Mouse (Mus musculus) forebrain, postnatal 0 days (tissue): ENCODE results near the gene Olfr1441. TPM values are rescaled to one million over a fixed set of nuclear protein-coding genes. Genes with fewer than 3 reads are reported as not detected.

ENCODE experiments used
- ATAC-seq: fragments of 200-750 bp; cut with Nextera tagmentation; 2 replicates; pipeline ENCODE4 v1.8.0; 2017; ENCODE audit warnings: mild to moderate bottlenecking, moderate library complexity
- DNase-seq: peaks from one replicate; pipeline ENCODE4 v3.0.0-alpha.2; 2015
- H3K27ac ChIP-seq: fragments of 300-500 bp; sonication (generic); 2 replicates; pipeline ENCODE4 v1.5.1; 2014; ENCODE audit warnings: low read depth, mild to moderate bottlenecking, antibody characterized with exemption, low read length, moderate library complexity, mixed read lengths
- H3K27me3 ChIP-seq: fragments of 300-500 bp; sonication (generic); 2 replicates; pipeline ENCODE4 v1.6.1; 2014; ENCODE audit warnings: mild to moderate bottlenecking, low read length, mixed read lengths; ENCODE audit not compliant: insufficient read depth
- H3K36me3 ChIP-seq: fragments of 300-500 bp; sonication (generic); 2 replicates; pipeline ENCODE4 v1.6.1; 2014; ENCODE audit warnings: mild to moderate bottlenecking, moderate library complexity; ENCODE audit not compliant: insufficient read depth
- H3K4me1 ChIP-seq: fragments of 300-500 bp; sonication (generic); 2 replicates; pipeline ENCODE4 v1.6.1; 2014; ENCODE audit warnings: antibody characterized with exemption; ENCODE audit not compliant: insufficient read depth
- H3K4me2 ChIP-seq: fragments of 300-500 bp; sonication (generic); 2 replicates; pipeline ENCODE4 v1.6.1; 2014; ENCODE audit warnings: low read depth, mild to moderate bottlenecking, moderate library complexity
- H3K4me3 ChIP-seq: fragments of 300-500 bp; sonication (generic); 2 replicates; pipeline ENCODE4 v1.5.1; 2014; ENCODE audit warnings: low read depth, low read length, mixed read lengths
- H3K9ac ChIP-seq: fragments of 300-500 bp; sonication (generic); 2 replicates; pipeline ENCODE4 v1.6.1; 2014; ENCODE audit warnings: mild to moderate bottlenecking
- H3K9me3 ChIP-seq: fragments of 300-500 bp; sonication (generic); 2 replicates; pipeline ENCODE4 v1.6.1; 2016; ENCODE audit warnings: low read length
- CTCF ChIP-seq: sonication (generic); IDR thresholded peaks from 2 replicates; pipeline ENCODE4 v1.5.1; 2016; ENCODE audit warnings: antibody characterized with exemption, control low read depth, low read depth
- WGBS: fragments of 180-500 bp; shearing (Covaris S2); extraction: QIAGEN DNeasy Blood & Tissue Kit; methylation state at CpG from one replicate; pipeline ENCODE4 v1.1.7; 2014; 5-methylcytosine and 5-hydroxymethylcytosine counted together
- polyA plus RNA-seq: library from polyadenylated mRNA; unstranded; fragments of >200 nt; fragmentation: Nextera tagmentation; extraction: Ambion mirVana; gene quantifications from 2 replicates; pipeline ENCODE4 v1.2.1, GENCODE M21; 2015
- total RNA-seq: library from RNA; depleted of rRNA; stranded (reverse); fragments of >200 nt; gene quantifications from 2 replicates; pipeline ENCODE4 v1.2.3, GENCODE M21; 2014

The Olfr1441 gene
- total and polyA plus RNA-seq, 2 experiments from 2014 or later = not detected

DNA sequence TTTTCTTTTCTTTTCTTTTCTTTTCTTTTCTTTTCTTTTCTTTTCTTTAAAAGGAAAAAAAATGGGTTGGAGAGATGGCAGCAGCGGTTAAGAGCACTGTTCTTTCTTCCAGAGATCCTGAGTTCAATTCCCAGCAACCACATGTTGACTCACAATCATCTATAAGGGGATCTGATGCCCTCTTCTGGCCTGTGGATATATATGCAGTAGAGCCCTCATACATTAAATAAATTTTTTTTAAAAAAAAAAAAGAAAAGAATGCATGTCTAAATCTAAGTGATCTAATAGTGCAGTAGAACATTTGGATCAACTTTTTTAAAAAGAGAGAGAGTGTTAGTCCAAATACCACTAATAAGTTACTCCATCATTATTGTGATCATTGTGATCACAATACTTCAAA is 4.4 kb downstream of the Olfr1441 start:
- ATAC-seq (no peak), DNase-seq (no peak)
- H3K27me3 ChIP-seq = no peaks in the 10 kb centered on the region
- WGBS = 82% methylated on average over 1 of the region's 1 CpGs
- no peaks in the 10 kb centered on the region for H3K4me1 ChIP-seq
- no peak overlapping the region for H3K4me3 ChIP-seq
- no peak overlapping the region for H3K4me2 ChIP-seq
- no peak for TF ChIP-seq CTCF
- no peaks in the 10 kb centered on the region for H3K36me3 ChIP-seq
- H3K9me3 ChIP-seq = no peaks in the 10 kb centered on the region
- H3K27ac ChIP-seq = no peak overlapping the region
- H3K9ac ChIP-seq = no peak overlapping the region

DNA sequence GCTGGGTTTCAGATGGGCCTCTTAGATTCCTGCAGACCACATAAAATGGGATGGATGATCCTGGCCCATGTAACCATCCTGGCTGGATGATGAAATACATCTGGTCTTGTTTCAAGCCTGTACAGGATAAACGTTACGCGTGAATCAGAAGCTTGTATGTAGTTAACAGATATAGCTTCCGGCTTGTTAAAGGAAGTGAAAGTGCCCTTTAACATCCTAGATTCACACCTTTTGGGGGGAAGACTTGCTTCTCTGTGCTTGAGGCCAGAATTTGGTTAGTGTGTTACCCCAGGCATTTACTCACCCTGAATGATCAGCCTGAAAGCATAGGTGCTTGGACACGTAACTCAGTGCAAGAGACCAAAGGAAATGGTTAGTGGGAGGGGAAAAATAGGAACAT is 9.9 kb downstream of the Olfr1441 start:
- no peaks in the 10 kb centered on the region for H3K36me3 ChIP-seq
- H3K9me3 ChIP-seq = no peaks in the 10 kb centered on the region
- TF ChIP-seq CTCF = no peak
- no peak overlapping the region for H3K4me2 ChIP-seq
- DNase-seq = no peak
- no peaks in the 10 kb centered on the region for H3K27me3 ChIP-seq
- H3K4me1 ChIP-seq = no peaks in the 10 kb centered on the region
- H3K27ac ChIP-seq = no peak overlapping the region
- no peak for ATAC-seq
- H3K9ac ChIP-seq = no peak overlapping the region
- no peak overlapping the region for H3K4me3 ChIP-seq
- 89% methylated on average over 5 of the region's 5 CpGs for WGBS

DNA sequence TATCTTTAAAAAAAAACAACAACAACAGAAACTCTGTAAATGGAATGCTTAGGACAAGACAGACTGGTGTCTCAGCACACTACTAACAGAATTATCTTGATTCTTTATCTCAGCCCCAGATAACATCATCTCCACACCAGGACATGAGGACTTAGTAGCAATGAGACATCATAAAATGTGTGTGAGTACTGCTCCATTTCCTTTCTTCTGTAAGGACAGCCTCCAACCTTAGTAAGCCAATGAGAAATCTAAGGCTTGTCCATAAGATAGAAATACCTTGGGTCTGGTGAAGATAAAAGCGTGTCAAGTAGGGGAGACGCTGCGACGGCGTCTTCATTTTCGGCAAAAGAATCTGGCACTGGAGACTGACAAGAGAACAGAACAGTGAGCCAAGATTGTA is 10.4 kb downstream of the Olfr1441 start, which contains the start of gene Pfpl:
Gene Pfpl, plus strand, starts transcription at position 301 of the 400 bp plus-strand sequence.
- no peak for DNase-seq
- no peak for ATAC-seq
- no peaks in the 10 kb centered on the region for H3K9me3 ChIP-seq
- no peak for TF ChIP-seq CTCF
- H3K36me3 ChIP-seq = no peaks in the 10 kb centered on the region
- H3K4me2 ChIP-seq = no peak within 1 kb of the TSS
- 95% methylated on average over 6 of the region's 6 CpGs for WGBS
- H3K4me1 ChIP-seq = no peaks in the 10 kb centered on the region
- no peak within 1 kb of the TSS for H3K4me3 ChIP-seq
- no peaks in the 10 kb centered on the region for H3K27me3 ChIP-seq
- H3K9ac ChIP-seq = no peak within 1 kb of the TSS
- H3K27ac ChIP-seq = no peak within 1 kb of the TSS

DNA sequence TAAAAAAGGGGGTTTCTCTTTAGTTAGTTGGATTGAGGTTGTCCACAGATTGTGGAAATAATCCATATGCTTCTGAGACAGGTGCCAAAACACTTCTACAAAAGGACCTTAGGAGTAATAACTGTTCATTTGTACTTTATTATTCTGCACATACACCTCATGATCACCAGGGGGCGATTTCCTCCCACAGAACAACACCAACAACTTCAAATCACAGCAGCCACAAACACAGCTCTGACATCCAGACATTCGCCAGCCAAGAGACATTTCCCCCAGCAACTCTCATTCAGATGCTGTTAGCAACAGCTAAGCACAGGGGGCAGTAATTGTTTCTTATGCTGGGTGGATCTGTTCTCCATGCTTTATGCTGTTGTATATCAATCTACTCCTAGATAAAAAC is 15.8 kb downstream of the Olfr1441 start:
- ATAC-seq = peak; percentile 34; the same call in 1 of the 2 replicates
- no peaks in the 10 kb centered on the region for H3K36me3 ChIP-seq
- no peaks in the 10 kb centered on the region for H3K27me3 ChIP-seq
- H3K4me2 ChIP-seq = no peak overlapping the region
- H3K4me1 ChIP-seq = no peaks in the 10 kb centered on the region
- WGBS = 0% methylated on average over 2 of the region's 2 CpGs
- no peaks in the 10 kb centered on the region for H3K9me3 ChIP-seq
- TF ChIP-seq CTCF = peak; percentile 65
- DNase-seq = peak; percentile 43
- H3K9ac ChIP-seq = no peak overlapping the region
- H3K4me3 ChIP-seq = no peak overlapping the region
- no peak overlapping the region for H3K27ac ChIP-seq

DNA sequence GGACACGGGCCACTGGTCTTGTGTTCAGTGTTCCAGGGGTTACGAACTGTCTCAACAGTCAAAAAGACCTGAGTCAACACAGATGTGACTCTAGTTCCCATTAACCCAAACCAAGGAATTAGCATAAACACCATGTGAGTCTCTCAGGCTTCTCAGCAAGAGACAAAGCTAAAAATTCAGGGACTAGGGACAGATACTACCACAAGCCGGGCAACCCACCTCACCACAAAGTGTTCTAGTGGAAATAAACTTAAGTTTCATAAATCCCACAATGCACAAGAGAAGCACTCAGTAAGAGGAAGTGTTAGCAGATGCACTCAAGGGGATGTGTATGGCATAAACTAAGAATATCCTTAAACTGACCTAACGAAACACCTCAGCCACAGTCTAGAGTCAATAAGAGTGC is 17.8 kb downstream of the Olfr1441 start:
- no peak for TF ChIP-seq CTCF
- Histone ChIP-seq H3K9ac (no peak overlapping the region), H3K4me2 (no peak overlapping the region), H3K27ac (no peak overlapping the region), H3K9me3 (no peaks in the 10 kb centered on the region), H3K36me3 (no peaks in the 10 kb centered on the region), H3K4me3 (no peak overlapping the region), H3K4me1 (no peaks in the 10 kb centered on the region), H3K27me3 (no peaks in the 10 kb centered on the region)
- 87% methylated on average over 4 of the region's 4 CpGs for WGBS
- DNase-seq (no peak), ATAC-seq (no peak)

DNA sequence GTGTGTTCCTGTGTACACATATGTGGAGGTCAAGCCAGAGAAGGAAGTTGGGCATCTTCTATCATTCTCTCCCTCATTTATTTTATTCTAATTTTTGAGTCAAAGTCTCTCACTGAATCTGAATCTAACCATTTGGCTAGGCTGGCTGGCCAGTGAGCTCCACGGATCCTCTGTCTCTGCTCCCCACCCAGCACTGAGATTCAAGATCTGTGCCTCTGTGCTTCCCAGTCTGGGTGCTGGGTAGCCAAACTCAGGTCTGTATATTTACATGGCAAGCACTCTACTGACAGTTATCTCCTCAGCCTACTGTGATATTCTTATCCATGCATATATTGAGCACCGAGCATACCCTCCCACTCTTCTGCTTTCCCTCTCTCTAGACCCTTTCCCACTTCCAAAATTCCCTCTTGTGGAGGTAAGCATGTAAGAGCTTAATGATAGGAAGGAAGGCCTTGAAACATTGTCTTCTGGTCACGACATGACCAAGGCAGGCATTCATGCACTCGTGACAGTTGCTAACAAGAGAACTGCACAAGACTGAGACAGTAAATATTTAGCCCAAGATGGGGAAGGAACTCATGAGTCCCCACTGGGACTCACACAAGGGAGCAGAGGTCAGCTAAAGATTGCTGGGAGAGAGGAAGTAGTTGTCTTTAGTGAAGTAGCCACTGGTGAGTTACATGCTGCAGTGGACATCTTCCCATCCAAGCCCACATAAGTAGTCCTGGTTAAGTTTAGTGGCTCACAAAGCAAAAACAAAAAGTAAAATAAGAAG is 18.7 kb downstream of the Olfr1441 start:
- 86% methylated on average over 4 of the region's 4 CpGs for WGBS
- Histone ChIP-seq H3K4me2 (no peak overlapping the region), H3K36me3 (no peaks in the 10 kb centered on the region), H3K9me3 (no peaks in the 10 kb centered on the region), H3K4me1 (no peaks in the 10 kb centered on the region), H3K4me3 (no peak overlapping the region), H3K27ac (no peak overlapping the region), H3K9ac (no peak overlapping the region), H3K27me3 (no peaks in the 10 kb centered on the region)
- ATAC-seq = no peak
- no peak for DNase-seq
- TF ChIP-seq CTCF = no peak

GRCm38 (mm10) chr19:12439581-12439980 is 22.3 kb downstream of the Olfr1441 start:
- TF ChIP-seq CTCF = no peak
- H3K27me3 ChIP-seq = no peaks in the 10 kb centered on the region
- no peak overlapping the region for H3K27ac ChIP-seq
- H3K4me3 ChIP-seq = no peak overlapping the region
- H3K4me1 ChIP-seq = no peaks in the 10 kb centered on the region
- H3K9ac ChIP-seq = no peak overlapping the region
- no peaks in the 10 kb centered on the region for H3K9me3 ChIP-seq
- DNase-seq = no peak
- H3K4me2 ChIP-seq = no peak overlapping the region
- H3K36me3 ChIP-seq = no peaks in the 10 kb centered on the region
- ATAC-seq = no peak
- 67% methylated on average over 1 of the region's 1 CpGs for WGBS
